Mouse (Mus musculus): Measurements from ENCODE around the gene Slc35d2.

DNA sequence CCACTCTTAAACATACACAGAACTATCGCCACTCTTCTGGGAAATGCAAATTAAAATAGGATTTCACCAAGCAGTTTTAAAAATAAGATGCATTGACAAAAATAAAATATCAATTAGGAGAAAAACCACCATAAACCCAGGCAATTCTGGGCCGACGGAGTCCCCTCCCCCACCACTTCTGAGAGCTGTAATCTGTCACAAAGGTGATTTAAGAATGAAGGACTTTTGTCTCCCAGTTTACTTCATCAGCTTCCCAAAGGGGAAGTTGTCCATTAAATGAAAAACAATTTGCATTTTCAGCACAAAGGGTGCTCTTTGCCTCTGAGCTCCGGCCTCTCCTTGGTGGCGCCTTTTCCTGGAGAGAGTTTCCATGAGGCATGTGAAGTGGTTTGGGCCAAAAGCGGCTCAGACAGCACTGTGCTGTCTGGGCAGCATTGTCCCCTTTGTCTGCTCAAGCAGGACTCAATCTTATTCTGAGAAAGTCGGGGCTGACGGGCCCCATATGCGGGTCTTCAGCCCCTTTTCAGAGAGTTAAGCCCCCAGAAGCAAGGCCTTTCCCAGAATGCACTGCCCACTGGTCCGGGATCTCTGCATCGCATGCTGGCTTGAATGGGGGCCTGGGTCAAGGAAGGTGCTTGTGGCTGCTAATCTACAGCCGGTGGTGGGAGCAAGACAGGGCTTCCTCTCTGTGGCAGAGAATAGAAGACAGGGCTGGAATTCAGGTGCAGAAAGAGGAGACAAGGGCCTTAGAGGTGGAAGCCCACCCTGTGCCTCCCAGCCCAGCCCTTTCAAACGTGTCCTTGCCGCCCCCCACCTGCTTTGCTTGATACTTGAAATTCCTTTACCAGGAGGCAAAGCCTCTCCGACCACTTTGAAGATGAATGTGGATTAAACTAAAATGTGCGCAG lies 47.9 kb downstream of the Slc35d2 start:
- TF ChIP-seq GATA1 (IDR thresholded peaks at IDR 0.05; ENCODE audit: low read length), result no peak
- TF ChIP-seq TAL1 (IDR thresholded peaks at IDR 0.05; ENCODE audit: low read length), result no peak
